Mouse (Mus musculus): ENCODE data around the gene Dnttip1. TPM values are rescaled to one million over a fixed set of nuclear protein-coding genes. Genes with fewer than 3 reads are reported as not detected.
"Not testable (repeated sequence)": the region's sequence is repeated elsewhere in the genome, so short reads cannot be mapped to it uniquely, and the experiment has no call there.

Dnttip1 gene
- total and polyA plus RNA-seq, 2 experiments from 2014 or later: 24.7 to 54.2 TPM

GRCm38 (mm10) chr2:164705991-164706390 lies 39.8 kb upstream of the Dnttip1 start:
- H3K27ac ChIP-seq (ENCODE audit: low read depth, low read length): no peak overlapping the region
- H3K4me1 ChIP-seq (ENCODE audit: insufficient read depth, low read length): no peaks in the 10 kb centered on the region
- TF ChIP-seq CTCF (IDR thresholded peaks at IDR 0.05): no peak
- no peak for ATAC-seq (ENCODE audit: low FRiP score)
- 92% methylated on average over 14 of the region's 14 CpGs for WGBS
- DNase-seq (ENCODE audit: low spot score): no peak
- no peaks in the 10 kb centered on the region for H3K9me3 ChIP-seq (ENCODE audit: low read length)
- H3K9ac ChIP-seq (replicated peaks; ENCODE audit: low read length, poor library complexity, severe bottlenecking): no peak overlapping the region
- H3K4me2 ChIP-seq (ENCODE audit: low read depth, low read length, poor library complexity, severe bottlenecking): no peak overlapping the region
- no peak overlapping the region for H3K4me3 ChIP-seq (ENCODE audit: low read depth, low read length)
- H3K36me3 ChIP-seq (ENCODE audit: insufficient read depth, low read length): no peaks in the 10 kb centered on the region
- no peaks in the 10 kb centered on the region for H3K27me3 ChIP-seq (ENCODE audit: insufficient read depth, low read length)

DNA sequence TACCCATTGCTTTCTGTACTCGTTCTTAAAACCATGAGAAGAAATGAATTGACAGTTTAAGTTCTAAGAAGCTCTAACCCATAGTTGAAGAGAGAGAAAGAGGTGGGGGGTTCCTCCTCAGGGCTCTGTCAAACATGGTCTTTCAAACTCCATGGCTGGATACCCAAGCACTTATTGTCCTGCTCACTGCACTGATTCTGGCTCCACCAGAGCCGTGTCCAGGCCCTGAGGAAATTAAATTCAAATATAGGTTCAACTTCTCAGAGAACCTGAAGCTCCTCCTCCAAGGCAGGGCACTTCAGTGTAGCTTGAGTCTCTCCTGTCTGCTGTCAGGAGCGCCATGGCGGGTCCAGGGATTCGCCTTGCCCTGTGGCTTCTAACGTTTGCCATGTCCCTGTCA lies 30.8 kb upstream of the Dnttip1 start, which contains the start of gene Spint5:
Spint5 (plus strand) TSS at position 301 of the 400 bp plus-strand sequence.
- Histone ChIP-seq H3K9ac (replicated peaks; ENCODE audit: low read length, poor library complexity, severe bottlenecking) (no peak within 1 kb of the TSS), H3K36me3 (ENCODE audit: insufficient read depth, low read length) (no peaks in the 10 kb centered on the region), H3K27ac (ENCODE audit: low read depth, low read length) (no peak within 1 kb of the TSS), H3K4me2 (ENCODE audit: low read depth, low read length, poor library complexity, severe bottlenecking) (no peak within 1 kb of the TSS), H3K4me3 (ENCODE audit: low read depth, low read length) (no peak within 1 kb of the TSS), H3K27me3 (ENCODE audit: insufficient read depth, low read length) (no peaks in the 10 kb centered on the region), H3K9me3 (ENCODE audit: low read length) (no peaks in the 10 kb centered on the region), H3K4me1 (ENCODE audit: insufficient read depth, low read length) (no peaks in the 10 kb centered on the region)
- DNase-seq (ENCODE audit: low spot score) (no peak), ATAC-seq (ENCODE audit: low FRiP score) (no peak)
- 85% methylated on average over 6 of the region's 6 CpGs for WGBS
- TF ChIP-seq CTCF (IDR thresholded peaks at IDR 0.05): no peak

DNA sequence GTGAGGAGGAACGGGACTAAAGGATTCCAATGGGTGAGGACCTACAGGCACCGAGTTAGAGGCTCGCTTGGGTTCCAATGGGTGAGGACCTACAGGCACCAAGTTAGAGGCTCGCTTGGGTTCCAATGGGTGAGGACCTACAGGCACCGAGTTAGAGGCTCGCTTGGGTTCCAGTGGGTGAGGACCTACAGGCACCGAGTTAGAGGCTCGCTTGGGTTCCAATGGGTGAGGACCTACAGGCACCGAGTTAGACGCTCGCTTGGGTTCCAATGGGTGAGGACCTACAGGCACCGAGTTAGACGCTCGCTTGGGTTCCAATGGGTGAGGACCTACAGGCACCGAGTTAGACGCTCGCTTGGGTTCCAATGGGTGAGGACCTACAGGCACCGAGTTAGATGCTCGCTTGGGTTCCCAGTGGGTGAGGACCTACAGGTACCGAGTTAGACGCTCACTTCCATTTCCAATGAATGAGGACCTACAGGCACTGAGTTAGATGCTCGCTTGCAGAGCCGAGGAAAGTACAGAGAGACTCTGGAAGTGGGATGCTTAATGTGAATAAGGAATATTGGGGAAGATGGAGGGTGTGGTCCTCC lies 29.5 kb upstream of the Dnttip1 start:
- not testable (repeated sequence) for H3K9ac ChIP-seq (replicated peaks; ENCODE audit: low read length, poor library complexity, severe bottlenecking); H3K4me1 ChIP-seq (ENCODE audit: insufficient read depth, low read length); H3K36me3 ChIP-seq (ENCODE audit: insufficient read depth, low read length); H3K27ac ChIP-seq (ENCODE audit: low read depth, low read length); H3K27me3 ChIP-seq (ENCODE audit: insufficient read depth, low read length); H3K4me2 ChIP-seq (ENCODE audit: low read depth, low read length, poor library complexity, severe bottlenecking); H3K4me3 ChIP-seq (ENCODE audit: low read depth, low read length); DNase-seq (ENCODE audit: low spot score); ATAC-seq (ENCODE audit: low FRiP score); H3K9me3 ChIP-seq (ENCODE audit: low read length)
- 91% methylated on average over 20 of the region's 23 CpGs for WGBS

- Histone ChIP-seq H3K4me1 (ENCODE audit: insufficient read depth, low read length) (no peaks in the 10 kb centered on the region), H3K4me2 (ENCODE audit: low read depth, low read length, poor library complexity, severe bottlenecking) (no peak overlapping the region), H3K27me3 (ENCODE audit: insufficient read depth, low read length) (no peaks in the 10 kb centered on the region; the same call in 1 of the 2 replicates), H3K27ac (ENCODE audit: low read depth, low read length) (no peak overlapping the region), H3K36me3 (ENCODE audit: insufficient read depth, low read length) (no peaks in the 10 kb centered on the region), H3K9ac (replicated peaks; ENCODE audit: low read length, poor library complexity, severe bottlenecking) (no peak overlapping the region), H3K9me3 (ENCODE audit: low read length) (no peaks in the 10 kb centered on the region), H3K4me3 (ENCODE audit: low read depth, low read length) (no peak overlapping the region)
- ATAC-seq (ENCODE audit: low FRiP score) (no peak), DNase-seq (ENCODE audit: low spot score) (no peak)
- no peak for TF ChIP-seq CTCF (IDR thresholded peaks at IDR 0.05)
- 63% methylated on average over 4 of the region's 4 CpGs for WGBS
Observed at GRCm38 (mm10) chr2:164723276-164723675, 22.5 kb upstream of the Dnttip1 start.

DNA sequence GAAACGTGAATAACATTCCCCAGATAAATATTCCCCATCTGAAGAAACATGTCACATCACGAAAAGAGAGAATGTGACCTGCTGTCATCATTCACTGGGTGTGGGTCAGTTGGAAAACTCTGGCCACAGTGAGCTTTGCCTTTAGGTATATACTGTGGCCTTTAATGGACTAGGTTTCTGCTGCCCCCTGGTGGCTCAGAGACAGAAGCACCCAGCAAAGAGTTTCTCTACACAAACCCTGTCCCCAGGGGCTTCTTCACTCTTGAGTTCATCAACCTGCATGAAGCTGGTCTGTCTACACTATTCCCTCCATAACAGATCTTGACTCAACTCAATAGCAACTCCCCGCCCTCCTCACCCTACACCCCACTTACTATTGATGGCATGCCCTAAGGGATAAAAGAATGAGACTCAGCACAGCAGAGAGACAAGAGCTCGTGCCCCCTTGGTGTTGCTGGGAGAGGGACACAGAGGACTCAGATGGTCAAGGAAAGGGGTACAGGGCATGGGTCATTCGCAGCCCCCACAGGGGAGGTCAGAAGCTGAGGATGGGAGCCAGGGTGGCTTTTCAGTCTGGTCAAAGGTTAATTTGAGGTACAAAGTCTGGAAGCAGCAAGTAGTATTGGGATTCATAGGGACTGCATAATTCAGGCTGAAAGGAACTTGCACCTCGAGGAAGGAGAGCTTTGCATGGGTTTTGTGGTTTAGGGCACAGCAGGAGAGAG lies 19.7 kb upstream of the Dnttip1 start:
- no peak overlapping the region for H3K9ac ChIP-seq (replicated peaks; ENCODE audit: low read length, poor library complexity, severe bottlenecking)
- no peaks in the 10 kb centered on the region; the same call in 1 of the 2 replicates for H3K27me3 ChIP-seq (ENCODE audit: insufficient read depth, low read length)
- ATAC-seq (ENCODE audit: low FRiP score): no peak
- TF ChIP-seq CTCF (IDR thresholded peaks at IDR 0.05): peak; percentile 87
- no peaks in the 10 kb centered on the region for H3K9me3 ChIP-seq (ENCODE audit: low read length)
- no peak overlapping the region for H3K27ac ChIP-seq (ENCODE audit: low read depth, low read length)
- 24% methylated on average over 6 of the region's 6 CpGs for WGBS
- no peaks in the 10 kb centered on the region for H3K4me1 ChIP-seq (ENCODE audit: insufficient read depth, low read length)
- peak; percentile 86 for DNase-seq (ENCODE audit: low spot score)
- no peaks in the 10 kb centered on the region for H3K36me3 ChIP-seq (ENCODE audit: insufficient read depth, low read length)
- no peak overlapping the region for H3K4me3 ChIP-seq (ENCODE audit: low read depth, low read length)
- H3K4me2 ChIP-seq (ENCODE audit: low read depth, low read length, poor library complexity, severe bottlenecking): no peak overlapping the region

DNA sequence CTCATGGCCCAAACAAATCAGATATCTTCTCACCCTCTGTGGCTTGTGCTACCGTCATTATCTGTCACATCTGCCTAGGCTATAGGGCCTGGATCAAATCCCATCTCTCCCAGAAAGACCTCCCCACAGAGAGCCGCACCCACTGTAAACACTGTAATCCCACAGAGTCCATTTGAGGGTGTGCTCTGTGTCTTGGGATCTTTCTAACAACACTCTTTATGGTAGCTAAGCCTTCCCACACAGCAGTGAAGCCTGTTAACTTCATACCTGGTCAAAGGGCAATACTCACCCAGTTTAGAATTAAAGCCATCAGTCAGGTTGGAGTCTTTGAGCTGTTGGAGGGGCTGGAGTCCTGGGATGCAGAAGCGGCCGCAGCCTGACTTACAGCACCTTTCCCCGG lies 14.1 kb upstream of the Dnttip1 start:
- H3K4me1 ChIP-seq (ENCODE audit: insufficient read depth, low read length): no peaks in the 10 kb centered on the region
- no peak overlapping the region for H3K9ac ChIP-seq (replicated peaks; ENCODE audit: low read length, poor library complexity, severe bottlenecking)
- no peaks in the 10 kb centered on the region; the same call in 1 of the 2 replicates for H3K27me3 ChIP-seq (ENCODE audit: insufficient read depth, low read length)
- DNase-seq (ENCODE audit: low spot score) (no peak), ATAC-seq (ENCODE audit: low FRiP score) (no peak)
- no peak overlapping the region for H3K4me2 ChIP-seq (ENCODE audit: low read depth, low read length, poor library complexity, severe bottlenecking)
- H3K27ac ChIP-seq (ENCODE audit: low read depth, low read length): no peak overlapping the region
- H3K4me3 ChIP-seq (ENCODE audit: low read depth, low read length): no peak overlapping the region
- 87% methylated on average over 5 of the region's 5 CpGs for WGBS
- no peaks in the 10 kb centered on the region for H3K9me3 ChIP-seq (ENCODE audit: low read length)
- H3K36me3 ChIP-seq (ENCODE audit: insufficient read depth, low read length): no peaks in the 10 kb centered on the region
- TF ChIP-seq CTCF (IDR thresholded peaks at IDR 0.05): no peak
